Mouse (Mus musculus): Measurements from ENCODE around the gene Fam118a.

The Fam118a gene

DNA sequence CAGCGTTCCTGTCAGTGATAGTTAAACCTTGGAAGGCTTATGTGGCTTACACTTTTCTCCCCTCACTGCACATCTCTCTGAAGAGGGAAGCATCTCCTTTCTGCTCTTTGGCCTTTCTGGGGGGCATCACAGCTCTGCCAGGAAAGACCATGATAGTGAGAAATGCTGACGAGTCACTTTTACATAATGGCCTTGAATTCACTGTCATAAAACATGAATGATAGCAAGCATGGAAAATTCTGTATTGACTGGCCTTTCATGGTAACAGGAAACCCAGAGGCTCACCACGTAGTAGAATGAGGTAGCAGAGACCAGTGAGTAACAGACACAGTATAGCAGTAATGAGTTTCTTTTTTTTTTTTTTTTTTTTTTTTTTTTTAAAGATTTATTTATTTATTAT lies 25.4 kb downstream of the Fam118a start:
- intact Hi-C loops (cut with DNase I): no loop called here

DNA sequence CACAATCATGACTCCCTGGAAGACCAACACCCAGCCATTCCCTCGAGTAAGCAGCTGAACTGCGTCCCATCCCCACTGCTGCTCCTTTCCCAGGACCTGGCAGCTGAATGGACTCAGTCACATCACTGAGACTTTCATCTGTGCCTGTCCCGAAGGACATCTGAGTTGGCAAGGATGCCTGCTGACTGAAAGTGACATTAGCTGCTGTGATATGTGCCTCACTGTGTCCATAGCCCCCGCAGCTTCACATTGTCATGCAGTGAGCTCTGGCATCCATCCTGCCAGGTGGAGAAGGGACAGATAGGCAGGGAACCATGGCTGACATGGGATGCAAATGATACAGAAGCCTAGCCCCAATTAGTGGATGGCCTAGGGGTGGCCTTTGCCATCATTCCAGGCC lies 26.4 kb downstream of the Fam118a start:
- intact Hi-C loops (cut with DNase I): no loop called here

DNA sequence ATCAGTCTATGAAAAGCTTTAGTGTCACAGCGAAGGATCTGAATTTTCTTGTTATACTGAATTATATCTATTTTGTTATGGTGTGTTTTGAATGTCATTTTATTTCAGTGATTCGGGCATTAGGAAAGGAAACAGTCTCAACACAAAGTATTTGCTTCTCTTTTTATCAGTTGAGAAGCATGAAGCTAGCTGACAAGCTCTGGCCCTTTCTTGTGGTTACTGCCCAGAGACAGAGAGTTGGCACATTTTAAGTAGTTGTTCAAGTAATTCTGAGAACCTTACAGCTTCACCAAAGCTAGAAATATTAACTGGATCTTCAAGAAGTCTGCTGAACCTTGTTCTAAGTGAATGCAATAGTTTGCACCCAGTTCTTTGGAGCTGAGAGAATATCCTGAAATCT lies 34.7 kb downstream of the Fam118a start:
- intact Hi-C loops (cut with DNase I): no loop called here

DNA sequence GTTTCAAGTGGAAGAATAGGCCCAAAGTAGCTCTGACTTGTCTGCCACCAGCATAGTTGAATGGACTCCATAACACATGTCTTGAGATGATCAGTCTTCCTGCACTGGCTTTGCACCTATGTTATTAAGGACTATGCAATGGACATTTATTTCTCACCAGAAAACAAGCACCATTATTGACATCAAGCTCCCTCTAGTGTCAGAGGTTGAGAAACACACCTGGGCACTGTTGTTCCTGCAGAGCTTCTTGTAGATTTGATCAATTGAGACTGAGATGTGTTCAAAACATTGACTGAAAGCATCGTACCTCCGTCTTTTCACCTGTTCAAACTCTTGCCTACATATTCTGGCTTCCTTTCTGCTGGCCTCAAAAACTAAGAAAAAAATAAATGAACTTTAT lies 41.8 kb downstream of the Fam118a start:
- intact Hi-C loops (cut with DNase I): loop anchor here (1.0 to 10.0 kb wide), 3 partner anchors 53 to 136 kb away; partner anchors contain the start of gene Upk3a

DNA sequence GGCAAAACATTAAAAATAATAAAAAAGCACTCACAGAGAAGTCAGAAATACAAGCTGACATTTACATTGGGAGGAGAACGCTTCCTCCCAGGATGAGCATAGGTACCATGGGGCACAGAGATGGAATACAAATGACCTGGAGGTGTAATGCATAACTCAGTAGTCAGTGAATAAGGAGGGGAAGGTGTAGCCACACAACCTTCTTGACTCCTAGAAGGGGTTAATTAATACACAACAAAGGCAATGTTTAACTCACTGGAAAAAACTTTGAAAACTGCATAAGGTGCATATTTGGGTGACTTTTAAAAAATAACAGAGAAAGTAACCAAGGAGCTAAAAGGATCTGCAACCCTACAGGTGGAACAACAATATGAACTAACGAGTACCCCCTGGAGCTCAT lies 43.9 kb downstream of the Fam118a start:
- intact Hi-C loops (cut with DNase I): loop anchor here (5.0 to 10.0 kb wide), 2 partner anchors 55 to 138 kb away; partner anchors contain the start of gene Upk3a

DNA sequence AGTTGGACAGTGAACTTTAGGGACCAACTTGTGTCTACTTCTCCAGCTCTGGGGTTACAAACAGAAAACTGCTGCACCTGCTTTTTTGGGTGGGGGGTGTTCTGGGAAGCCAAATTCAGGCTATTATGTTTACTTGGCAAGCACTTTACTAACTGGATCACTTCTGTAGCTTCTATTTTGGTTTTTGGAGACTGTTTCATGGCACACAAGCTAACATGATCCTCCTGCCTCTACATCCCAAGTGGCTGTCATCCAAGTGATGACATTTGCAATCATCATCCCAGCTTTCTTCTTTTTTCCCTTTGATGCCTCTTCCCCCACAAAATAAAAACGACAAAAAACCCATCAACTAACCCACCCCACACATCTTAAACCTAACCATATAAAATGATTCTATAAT lies 56.9 kb downstream of the Fam118a start:
- intact Hi-C loops (cut with DNase I): no loop called here
